Mouse (Mus musculus) urinary bladder, postnatal 10 days (tissue): Measurements from ENCODE around the gene Prkar1a.
"Not testable (repeated sequence)": the region's sequence is repeated elsewhere in the genome, so short reads cannot be mapped to it uniquely, and the experiment has no call there.

Experiments used
- DNase-seq: peaks from one replicate; pipeline ENCODE4 v3.0.0; 2022; ENCODE audit warnings: low spot score

Gene Prkar1a

GRCm38 (mm10) chr11:109648510-109648909 lies 695 bp upstream of the Prkar1a start:
- no peak for DNase-seq

- DNase-seq, result peak; percentile 34
Observed at GRCm38 (mm10) chr11:109649975-109650701, 933 bp downstream of the Prkar1a start.

- peak; percentile 75 for DNase-seq
Observed at GRCm38 (mm10) chr11:109650788-109651565, 1.8 kb downstream of the Prkar1a start.

- DNase-seq, result no peak
Observed at GRCm38 (mm10) chr11:109651566-109652024, 2.4 kb downstream of the Prkar1a start.

GRCm38 (mm10) chr11:109652505-109652904 lies 3.3 kb downstream of the Prkar1a start:
- no peak for DNase-seq

GRCm38 (mm10) chr11:109653201-109653600 lies 4.0 kb downstream of the Prkar1a start:
- DNase-seq, result no peak

- no peak for DNase-seq
Observed at GRCm38 (mm10) chr11:109654581-109654980, 5.4 kb downstream of the Prkar1a start.

- no peak for DNase-seq
Observed at GRCm38 (mm10) chr11:109656232-109656631, 7.0 kb downstream of the Prkar1a start.

GRCm38 (mm10) chr11:109660526-109660925 lies 11.3 kb downstream of the Prkar1a start:
- not testable (repeated sequence) for DNase-seq

GRCm38 (mm10) chr11:109664293-109664692 lies 15.1 kb downstream of the Prkar1a start:
- no peak for DNase-seq

- no peak for DNase-seq
Observed at GRCm38 (mm10) chr11:109665424-109665823, 16.2 kb downstream of the Prkar1a start.

- no peak for DNase-seq
Observed at GRCm38 (mm10) chr11:109666411-109666810, 17.2 kb downstream of the Prkar1a start.

GRCm38 (mm10) chr11:109667371-109667770 lies 18.2 kb downstream of the Prkar1a start:
- DNase-seq, result no peak

- no peak for DNase-seq
Observed at GRCm38 (mm10) chr11:109668115-109668725, 19.0 kb downstream of the Prkar1a start.

GRCm38 (mm10) chr11:109669149-109669708 lies 20.0 kb downstream of the Prkar1a start:
- no peak for DNase-seq

- DNase-seq, result no peak
Observed at GRCm38 (mm10) chr11:109670026-109670916, 21.1 kb downstream of the Prkar1a start.

GRCm38 (mm10) chr11:109671136-109672020 lies 22.2 kb downstream of the Prkar1a start:
- no peak for DNase-seq

- DNase-seq, result no peak
Observed at GRCm38 (mm10) chr11:109672021-109672324, 22.8 kb downstream of the Prkar1a start.

- no peak for DNase-seq
Observed at GRCm38 (mm10) chr11:109672396-109672795, 23.2 kb downstream of the Prkar1a start.
